Mouse (Mus musculus): ENCODE data around the gene Pramel7. TPM values are rescaled to one million over a fixed set of nuclear protein-coding genes. Genes with fewer than 3 reads are reported as not detected.

The Pramel7 gene
- polyA plus RNA-seq (2012; rRNA removed), result not detected in 2 replicates

DNA sequence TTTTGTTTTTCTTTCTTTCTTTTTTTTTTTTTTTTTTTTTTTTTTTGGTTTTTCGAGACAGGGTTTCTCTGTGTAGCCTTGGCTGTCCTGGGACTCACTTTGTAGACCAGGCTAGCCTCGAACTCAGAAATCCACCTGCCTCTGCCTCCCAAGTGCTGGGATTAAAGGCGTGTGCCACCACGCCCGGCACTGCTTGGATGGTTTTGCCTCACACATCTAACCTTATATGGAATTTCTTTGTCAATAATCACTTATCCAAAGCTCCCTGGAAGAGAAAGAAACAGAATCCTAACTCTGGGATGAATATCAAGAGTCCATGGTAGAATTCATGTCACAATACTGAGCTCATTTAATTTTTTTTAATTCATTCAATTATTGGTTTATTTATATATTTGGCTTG lies at the start of gene Pramel7:
Gene Pramel7 (minus strand): TSS at position 101 of the 400 bp plus-strand sequence.

DNA sequence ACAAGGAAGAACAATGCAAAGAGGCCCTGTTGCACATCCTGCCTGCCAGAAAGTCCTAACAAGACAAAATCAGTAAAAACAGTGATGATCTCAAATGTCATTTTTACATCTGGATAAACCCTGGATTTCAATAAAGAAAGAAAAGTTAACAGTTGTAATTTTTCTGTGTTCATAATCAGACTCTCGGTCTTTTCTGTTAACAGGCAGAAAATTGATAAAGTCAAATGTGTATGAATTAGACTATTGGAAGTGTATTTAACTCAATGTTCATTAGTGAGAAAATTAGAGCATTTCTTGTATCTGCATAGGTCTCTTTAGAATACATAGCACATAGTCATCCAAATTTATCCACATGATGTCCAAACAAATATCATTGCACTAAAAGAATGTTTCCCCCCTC lies 48.5 kb upstream of the Pramel7 start, which contains the start of gene Olfr1128:
Gene Olfr1128 (minus strand): TSS at position 101 of the 400 bp plus-strand sequence.

DNA sequence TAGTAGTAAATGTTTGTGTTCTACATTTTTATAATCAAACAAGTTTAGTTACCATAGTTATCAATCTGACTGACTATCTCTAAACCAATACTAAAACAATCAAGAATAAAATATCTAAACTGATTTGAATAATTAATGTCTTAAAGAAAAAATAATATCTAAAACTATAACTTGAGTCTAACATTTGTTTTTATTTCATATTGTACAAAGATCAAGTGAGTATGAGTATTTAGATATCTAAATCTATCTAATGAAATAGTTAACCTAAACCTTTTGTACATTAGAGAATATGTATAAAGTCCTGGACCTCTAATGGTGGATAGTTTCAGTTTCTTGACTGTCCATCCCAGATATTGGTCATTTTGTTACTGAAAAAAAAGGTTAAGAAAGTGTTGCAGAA lies 34.6 kb upstream of the Pramel7 start, which contains the start of gene Olfr153:
Gene Olfr153 (plus strand): TSS at position 301 of the 400 bp plus-strand sequence.

DNA sequence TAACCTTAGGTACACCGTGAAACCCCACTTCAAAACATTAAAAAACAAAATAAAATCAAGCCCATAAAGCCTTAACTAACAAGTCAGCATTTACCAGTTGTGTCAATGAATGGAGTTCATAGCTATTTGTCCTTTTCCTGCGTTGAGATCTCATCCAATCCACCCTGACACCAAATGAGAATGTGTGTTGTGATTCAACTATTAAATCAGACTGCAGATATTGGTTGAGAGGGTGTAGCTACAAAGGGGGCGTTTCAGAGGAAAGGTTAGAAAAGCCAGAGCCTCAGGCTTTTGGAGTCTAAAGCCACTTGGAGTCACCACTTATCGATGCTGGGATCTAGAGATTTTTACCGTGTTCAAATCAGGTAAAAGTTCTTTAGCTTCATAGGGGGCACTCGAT lies 9.4 kb upstream of the Pramel7 start, which contains the start of gene Pramel6:
Gene Pramel6 (plus strand): TSS at position 301 of the 400 bp plus-strand sequence.

DNA sequence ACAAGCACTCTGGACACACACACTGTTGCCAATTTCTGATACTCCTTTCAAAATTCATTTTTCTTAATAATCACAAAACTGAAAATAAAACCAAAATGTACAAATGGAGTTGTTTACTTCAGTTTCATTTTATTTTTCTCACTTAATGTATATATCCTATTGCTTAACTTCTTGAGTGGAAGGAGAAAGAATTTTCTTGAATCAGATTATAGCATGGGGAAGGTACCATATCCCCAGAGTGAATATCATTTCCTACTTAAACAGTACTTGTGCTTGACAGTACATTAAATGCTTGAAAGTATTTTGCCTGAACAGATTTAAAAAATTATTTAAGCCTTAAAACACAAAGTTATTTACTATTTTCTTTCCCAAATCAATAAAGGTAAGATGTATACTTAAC lies 43.2 kb downstream of the Pramel7 start, which contains the start of gene Olfr1126:
Gene Olfr1126 (plus strand): TSS at position 301 of the 400 bp plus-strand sequence.

Other genes with a start within 250 kb of the Pramel7 start
- gene Olfr1115, start 249.1 kb downstream of the Pramel7 start, polyA plus RNA-seq (2012; rRNA removed), result not detected in 2 replicates
- gene Olfr1116, start 229.6 kb downstream of the Pramel7 start, polyA plus RNA-seq (2012; rRNA removed), result not detected in 2 replicates
- gene Olfr1118, start 189.5 kb downstream of the Pramel7 start, polyA plus RNA-seq (2012; rRNA removed), result not detected in 2 replicates
- gene Olfr1120, start 142.3 kb downstream of the Pramel7 start, polyA plus RNA-seq (2012; rRNA removed), result not detected in 2 replicates
- gene Olfr1121, start 127.2 kb downstream of the Pramel7 start, polyA plus RNA-seq (2012; rRNA removed), result not detected in 2 replicates
- not detected in 2 replicates for gene Olfr1122, start 111.2 kb downstream of the Pramel7 start, polyA plus RNA-seq (2012; rRNA removed)
- gene Olfr1123, start 80.5 kb downstream of the Pramel7 start, polyA plus RNA-seq (2012; rRNA removed), result not detected in 2 replicates
- gene Olfr1124, start 66.8 kb downstream of the Pramel7 start, polyA plus RNA-seq (2012; rRNA removed), result not detected in 2 replicates
- not detected in 2 replicates for gene Olfr1126, start 43.1 kb downstream of the Pramel7 start, polyA plus RNA-seq (2012; rRNA removed)
- not detected in 2 replicates for gene Pramel6, start 9.5 kb upstream of the Pramel7 start, polyA plus RNA-seq (2012; rRNA removed)
- not detected in 2 replicates for gene Olfr153, start 34.7 kb upstream of the Pramel7 start, polyA plus RNA-seq (2012; rRNA removed)
- gene Olfr1128, start 48.4 kb upstream of the Pramel7 start, polyA plus RNA-seq (2012; rRNA removed), result not detected in 2 replicates
- not detected in 2 replicates for gene Olfr1129, start 76.8 kb upstream of the Pramel7 start, polyA plus RNA-seq (2012; rRNA removed)
- not detected in 2 replicates for gene Olfr1130, start 109.1 kb upstream of the Pramel7 start, polyA plus RNA-seq (2012; rRNA removed)
- gene Olfr1131, start 130.0 kb upstream of the Pramel7 start, polyA plus RNA-seq (2012; rRNA removed), result not detected in 2 replicates
- gene Olfr1132, start 140.4 kb upstream of the Pramel7 start, polyA plus RNA-seq (2012; rRNA removed), result not detected in 2 replicates
- gene Olfr1133, start 150.3 kb upstream of the Pramel7 start, polyA plus RNA-seq (2012; rRNA removed), result not detected in 2 replicates
- not detected in 2 replicates for gene Olfr1134, start 161.4 kb upstream of the Pramel7 start, polyA plus RNA-seq (2012; rRNA removed)
- not detected in 2 replicates for gene Olfr1135, start 176.6 kb upstream of the Pramel7 start, polyA plus RNA-seq (2012; rRNA removed)
- gene Olfr1136, start 196.9 kb upstream of the Pramel7 start, polyA plus RNA-seq (2012; rRNA removed), result not detected in 2 replicates
- not detected in 2 replicates for gene Olfr1137, start 216.1 kb upstream of the Pramel7 start, polyA plus RNA-seq (2012; rRNA removed)
- not detected in 2 replicates for gene Olfr1138, start 242.9 kb upstream of the Pramel7 start, polyA plus RNA-seq (2012; rRNA removed)
- not detected in 2 replicates for gene Olfr1140, start 246.7 kb upstream of the Pramel7 start, polyA plus RNA-seq (2012; rRNA removed)

All from ovary, adult 2 months (tissue).